Mouse (Mus musculus): Measurements from ENCODE around the gene Hps1. TPM values are rescaled to one million over a fixed set of nuclear protein-coding genes. Genes with fewer than 3 reads are reported as not detected.

The Hps1 gene
- 12.8 and 14.0 TPM in 2 replicates for polyA plus RNA-seq (2015; fragmentation: Nextera tagmentation; extraction: Ambion mirVana)

GRCm38 (mm10) chr19:42779531-42780155 lies at the start of gene Hps1:
Hps1 (minus strand) TSS chr19:42779978.

GRCm38 (mm10) chr19:42752363-42752931 lies 27.3 kb downstream of the Hps1 start, which contains the start of gene Pyroxd2:
Pyroxd2 (minus strand) TSS chr19:42752775.

Other genes with a start within 250 kb of the Hps1 start
- 4.3 and 6.3 TPM in 2 replicates for gene Loxl4, start 167.2 kb downstream of the Hps1 start, polyA plus RNA-seq (2015; fragmentation: Nextera tagmentation; extraction: Ambion mirVana)
- gene Pyroxd2, start 27.2 kb downstream of the Hps1 start, polyA plus RNA-seq (2015; fragmentation: Nextera tagmentation; extraction: Ambion mirVana) = 2.7 and 2.9 TPM in 2 replicates

Measured in urinary bladder, postnatal 0 days (tissue).